ENCODE assay signal across 8 mouse cellular contexts in genomic region chr11:97804841-97805661, GRCm38 (mm10). TPM values are rescaled to one million over a fixed set of nuclear protein-coding genes. Genes with fewer than 3 reads are reported as not detected.
DNase-seq lines count a peak whose midpoint lies in the region; ATAC-seq and TF ChIP-seq lines count a peak whose summit lies in the region.

No protein-coding gene starts in this region.

- H3K4me1 ChIP-seq in heart, embryonic 15.5 days (replicated peaks), result peaks cover 85% of the 10 kb centered on the region
- peaks cover 76% of the 10 kb centered on the region for H3K4me1 ChIP-seq in limb, embryonic 14.5 days (ENCODE audit: control insufficient read depth, insufficient read depth, low read length)
- H3K4me1 ChIP-seq in stomach, embryonic 14.5 days (ENCODE audit: control insufficient read depth, insufficient read depth, low read length), result peaks cover 82% of the 10 kb centered on the region

- DNase-seq in gastrocnemius, adult 2 months, result no peak
- no peak for DNase-seq in gastrocnemius, postnatal 25 days
- peak; percentile 64 for DNase-seq in adrenal gland, adult 8-10 months
- peak; percentile 85 for DNase-seq in limb, embryonic 14.5 days (ENCODE audit: low spot score)
- no peak for DNase-seq in gastrocnemius, adult 8-10 months (ENCODE audit: low spot score in 2 of 2)

- H3K4me2 ChIP-seq in heart, embryonic 15.5 days, result peak overlapping the region; percentile 60
- H3K4me2 ChIP-seq in limb, embryonic 14.5 days (replicated peaks; ENCODE audit: low read depth, low read length, severe bottlenecking), result peak overlapping the region; percentile 40
- peak overlapping the region; percentile 48 for H3K4me2 ChIP-seq in stomach, embryonic 14.5 days (replicated peaks; ENCODE audit: low read depth, low read length)

- H3K27ac ChIP-seq in gastrocnemius, adult 2 months, result peak overlapping the region; percentile 97
- peak overlapping the region; percentile 92 for H3K27ac ChIP-seq in heart, embryonic 15.5 days
- H3K27ac ChIP-seq in limb, embryonic 14.5 days (replicated peaks; ENCODE audit: low read depth, low read length), result peak overlapping the region; percentile 67
- H3K27ac ChIP-seq in stomach, embryonic 14.5 days (ENCODE audit: low read length), result peak overlapping the region; percentile 92

- 5% methylated on average over 9 of the region's 9 CpGs for WGBS in heart, embryonic 15.5 days
- WGBS in limb, embryonic 14.5 days, result 6% methylated on average over 9 of the region's 9 CpGs
- WGBS in stomach, embryonic 14.5 days, result 12% methylated on average over 9 of the region's 9 CpGs

- no peaks in the 10 kb centered on the region for H3K9me3 ChIP-seq in heart, embryonic 15.5 days (replicated peaks)
- no peaks in the 10 kb centered on the region for H3K9me3 ChIP-seq in limb, embryonic 14.5 days (ENCODE audit: control insufficient read depth, low read length)
- H3K9me3 ChIP-seq in stomach, embryonic 14.5 days (ENCODE audit: control insufficient read depth, low read depth, low read length), result no peaks in the 10 kb centered on the region

- TF ChIP-seq CTCF in gastrocnemius, adult 2 months (IDR thresholded peaks at IDR 0.05), result no peak

- intact Hi-C loops in gastrocnemius, adult 2 months (cut with DNase I), result no loop called here

- ATAC-seq in heart, embryonic 15.5 days (replicated peaks; ENCODE audit: insufficient number of reproducible peaks, insufficient read depth, low FRiP score, low read depth), result peak; percentile 16; the same call in 1 of the 2 replicates
- no peak for ATAC-seq in limb, embryonic 14.5 days (ENCODE audit: low FRiP score, low read depth)
- ATAC-seq in stomach, embryonic 14.5 days (ENCODE audit: insufficient number of reproducible peaks, insufficient read depth, low FRiP score, low read depth), result no peak
- ATAC-seq in activated CD4-positive, CD25-positive, alpha-beta regulatory T cell, adult 4 months, result no peak

- 0 out of 2 replicates have a peak, but pooled peaks cover 3% of the 10 kb centered on the region for H3K36me3 ChIP-seq in heart, embryonic 15.5 days
- H3K36me3 ChIP-seq in limb, embryonic 14.5 days (ENCODE audit: control insufficient read depth, insufficient read depth, low read length), result peaks cover 38% of the 10 kb centered on the region
- peaks cover 21% of the 10 kb centered on the region for H3K36me3 ChIP-seq in stomach, embryonic 14.5 days (ENCODE audit: control insufficient read depth, insufficient read depth, low read length)

- no peak for TF ChIP-seq POLR2A in limb, embryonic 14.5 days (IDR thresholded peaks at IDR 0.05; ENCODE audit: borderline replicate concordance, extremely low read depth, insufficient read depth, insufficient read length)

- H3K4me3 ChIP-seq in gastrocnemius, adult 2 months, result peak overlapping the region; percentile 56
- H3K4me3 ChIP-seq in heart, embryonic 15.5 days, result peak overlapping the region; percentile 21
- H3K4me3 ChIP-seq in limb, embryonic 14.5 days (replicated peaks; ENCODE audit: low read length), result peak overlapping the region; percentile 16
- peak overlapping the region; percentile 1; the same call in 1 of the 2 replicates for H3K4me3 ChIP-seq in stomach, embryonic 14.5 days (ENCODE audit: low read depth, low read length)

- no peaks in the 10 kb centered on the region for H3K27me3 ChIP-seq in heart, embryonic 15.5 days
- no peaks in the 10 kb centered on the region for H3K27me3 ChIP-seq in limb, embryonic 14.5 days (ENCODE audit: control insufficient read depth, insufficient read depth, low read length)
- H3K27me3 ChIP-seq in stomach, embryonic 14.5 days (ENCODE audit: control insufficient read depth, insufficient read depth, low read length), result no peaks in the 10 kb centered on the region

- peak overlapping the region; percentile 29 for H3K9ac ChIP-seq in heart, embryonic 15.5 days
- H3K9ac ChIP-seq in limb, embryonic 14.5 days (ENCODE audit: low read depth, low read length, severe bottlenecking), result peak overlapping the region; percentile 3
- H3K9ac ChIP-seq in stomach, embryonic 14.5 days (replicated peaks; ENCODE audit: low read depth, low read length), result no peak overlapping the region

RNA-seq across cellular contexts. Expression of gene Lasp1, which starts 6.3 kb away (rescaled TPM):
- total RNA-seq in gastrocnemius, adult 2 months (2021), result 10 to 100 TPM; 10.0 to 16.8 TPM
- total RNA-seq in gastrocnemius, postnatal 25 days (2021), result 10 to 100 TPM; 18.3 to 21.9 TPM
- 100 to 1,000 TPM; 131 to 177 (median 143) TPM for total RNA-seq in adrenal gland, adult 8-10 months (2022)
- 40.3 and 65.5 TPM in 2 replicates for polyA plus RNA-seq in heart, embryonic 15.5 days (2015; fragmentation: Nextera tagmentation; extraction: Ambion mirVana)
- 105 and 120 TPM in 2 replicates for polyA plus RNA-seq in limb, embryonic 14.5 days (2012; rRNA removed)
- 95.7 and 103 TPM in 2 replicates for polyA plus RNA-seq in limb, embryonic 14.5 days (2014; fragmentation: Nextera tagmentation; extraction: Ambion mirVana)
- 73.2 and 82.0 TPM in 2 replicates for polyA plus RNA-seq in stomach, embryonic 14.5 days (2014; fragmentation: Nextera tagmentation; extraction: Ambion mirVana)
- polyA plus RNA-seq in activated CD4-positive, CD25-positive, alpha-beta regulatory T cell, adult 4 months (2017; shearing (Covaris generic)), result 10 to 100 TPM; 44.4 to 52.4 TPM
- 10 to 100 TPM in 2 of 4 experiments, 1 to 10 TPM in 2; 5.9 to 11.2 (median 9.0) TPM for total RNA-seq in gastrocnemius, adult 8-10 months (2022)

RNA-seq across cellular contexts. Expression of gene Rpl23, which starts 22.8 kb away (rescaled TPM):
- total RNA-seq in gastrocnemius, adult 2 months (2021), result 100 to 1,000 TPM; 385 to 521 TPM
- 100 to 1,000 TPM; 379 to 436 TPM for total RNA-seq in gastrocnemius, postnatal 25 days (2021)
- total RNA-seq in adrenal gland, adult 8-10 months (2022), result 100 to 1,000 TPM; 753 to 943 (median 843) TPM
- polyA plus RNA-seq in heart, embryonic 15.5 days (2015; fragmentation: Nextera tagmentation; extraction: Ambion mirVana), result 286 and 399 TPM in 2 replicates
- polyA plus RNA-seq in limb, embryonic 14.5 days (2012; rRNA removed), result 456 and 903 TPM in 2 replicates
- polyA plus RNA-seq in limb, embryonic 14.5 days (2014; fragmentation: Nextera tagmentation; extraction: Ambion mirVana), result 730 and 764 TPM in 2 replicates
- 774 and 780 TPM in 2 replicates for polyA plus RNA-seq in stomach, embryonic 14.5 days (2014; fragmentation: Nextera tagmentation; extraction: Ambion mirVana)
- 1,000 to 10,000 TPM; 1,077 to 1,095 TPM for polyA plus RNA-seq in activated CD4-positive, CD25-positive, alpha-beta regulatory T cell, adult 4 months (2017; shearing (Covaris generic))
- total RNA-seq in gastrocnemius, adult 8-10 months (2022), result 100 to 1,000 TPM; 371 to 534 (median 431) TPM

RNA-seq across cellular contexts. Expression of gene 1700001P01Rik, which starts 29.3 kb away (rescaled TPM):
- total RNA-seq in gastrocnemius, adult 2 months (2021), result under 1 TPM; 0.39 to 0.56 TPM
- not detected for total RNA-seq in gastrocnemius, postnatal 25 days (2021)
- total RNA-seq in adrenal gland, adult 8-10 months (2022), result under 1 TPM in 3 of 4 experiments, not detected in 1; 0.49 to 0.67 (median 0.62) TPM
- polyA plus RNA-seq in heart, embryonic 15.5 days (2015; fragmentation: Nextera tagmentation; extraction: Ambion mirVana), result 0.21 and 0.32 TPM in 2 replicates
- 0.34 TPM in 1 of 2 replicates, not detected in the other for polyA plus RNA-seq in limb, embryonic 14.5 days (2012; rRNA removed)
- polyA plus RNA-seq in limb, embryonic 14.5 days (2014; fragmentation: Nextera tagmentation; extraction: Ambion mirVana), result 0.35 TPM in 1 of 2 replicates, not detected in the other
- polyA plus RNA-seq in stomach, embryonic 14.5 days (2014; fragmentation: Nextera tagmentation; extraction: Ambion mirVana), result 0.43 and 0.59 TPM in 2 replicates
- under 1 TPM in 1 of 2 experiments, not detected in 1; 0.74 TPM for polyA plus RNA-seq in activated CD4-positive, CD25-positive, alpha-beta regulatory T cell, adult 4 months (2017; shearing (Covaris generic))
- total RNA-seq in gastrocnemius, adult 8-10 months (2022), result not detected

RNA-seq across cellular contexts. Expression of gene B230217C12Rik, which starts 35.5 kb away (rescaled TPM):
- total RNA-seq in gastrocnemius, adult 2 months (2021), result under 1 TPM; 0.23 to 0.50 TPM
- under 1 TPM; 0.48 to 0.67 TPM for total RNA-seq in gastrocnemius, postnatal 25 days (2021)
- 1 to 10 TPM; 3.7 to 7.2 (median 6.2) TPM for total RNA-seq in adrenal gland, adult 8-10 months (2022)
- 2.9 and 3.4 TPM in 2 replicates for polyA plus RNA-seq in heart, embryonic 15.5 days (2015; fragmentation: Nextera tagmentation; extraction: Ambion mirVana)
- 12.4 and 13.3 TPM in 2 replicates for polyA plus RNA-seq in limb, embryonic 14.5 days (2012; rRNA removed)
- 5.3 and 7.2 TPM in 2 replicates for polyA plus RNA-seq in limb, embryonic 14.5 days (2014; fragmentation: Nextera tagmentation; extraction: Ambion mirVana)
- 6.4 and 8.3 TPM in 2 replicates for polyA plus RNA-seq in stomach, embryonic 14.5 days (2014; fragmentation: Nextera tagmentation; extraction: Ambion mirVana)
- polyA plus RNA-seq in activated CD4-positive, CD25-positive, alpha-beta regulatory T cell, adult 4 months (2017; shearing (Covaris generic)), result 1 to 10 TPM; 1.6 to 1.7 TPM
- under 1 TPM; 0.19 to 0.51 (median 0.32) TPM for total RNA-seq in gastrocnemius, adult 8-10 months (2022)

RNA-seq across cellular contexts. Expression of gene Cwc25, which starts 38.7 kb away (rescaled TPM):
- 1 to 10 TPM; 6.2 to 6.5 TPM for total RNA-seq in gastrocnemius, adult 2 months (2021)
- total RNA-seq in gastrocnemius, postnatal 25 days (2021), result 1 to 10 TPM; 4.9 to 6.4 TPM
- total RNA-seq in adrenal gland, adult 8-10 months (2022), result 10 to 100 TPM; 22.2 to 26.6 (median 23.1) TPM
- 9.5 and 10.5 TPM in 2 replicates for polyA plus RNA-seq in heart, embryonic 15.5 days (2015; fragmentation: Nextera tagmentation; extraction: Ambion mirVana)
- polyA plus RNA-seq in limb, embryonic 14.5 days (2012; rRNA removed), result 20.6 and 22.0 TPM in 2 replicates
- polyA plus RNA-seq in limb, embryonic 14.5 days (2014; fragmentation: Nextera tagmentation; extraction: Ambion mirVana), result 11.6 and 11.7 TPM in 2 replicates
- polyA plus RNA-seq in stomach, embryonic 14.5 days (2014; fragmentation: Nextera tagmentation; extraction: Ambion mirVana), result 14.2 and 16.8 TPM in 2 replicates
- polyA plus RNA-seq in activated CD4-positive, CD25-positive, alpha-beta regulatory T cell, adult 4 months (2017; shearing (Covaris generic)), result 10 to 100 TPM; 21.3 to 22.8 TPM
- total RNA-seq in gastrocnemius, adult 8-10 months (2022), result 1 to 10 TPM; 3.2 to 5.9 (median 4.7) TPM

Comparison
In these comparisons a context has a peak if more than half of its experiments do, and no peak if none do; other contexts are left out.
1. DNase-seq: peak in adrenal gland, adult 8-10 months (single experiment) and limb, embryonic 14.5 days (single experiment); none in gastrocnemius, adult 2 months (single experiment), gastrocnemius, postnatal 25 days (single experiment) and gastrocnemius, adult 8-10 months (0 of 2).
2. H3K4me3 ChIP-seq: peak in every context shown above with its lines; median percentile 56 in gastrocnemius, adult 2 months; 21 in heart, embryonic 15.5 days; 16 in limb, embryonic 14.5 days; 1 in stomach, embryonic 14.5 days.
3. RNA of gene Lasp1, which starts 6.3 kb away (total RNA-seq): 131 to 177 TPM in adrenal gland, adult 8-10 months; 18.3 to 21.9 TPM in gastrocnemius, postnatal 25 days, 10.0 to 16.8 TPM in gastrocnemius, adult 2 months and 5.9 to 11.2 TPM in gastrocnemius, adult 8-10 months; every median in the first group is over 4 times any median in the second.
4. Peak in every context shown above with its lines, with median percentiles within 50 percentile points of each other: H3K27ac ChIP-seq and H3K4me2 ChIP-seq.